Mouse (Mus musculus) limb, embryonic 14.5 days (tissue): ENCODE measurements around the gene Fer. TPM values are rescaled to one million over a fixed set of nuclear protein-coding genes. Genes with fewer than 3 reads are reported as not detected.

Experiments
- ATAC-seq: fragments of 200-750 bp; cut with Nextera tagmentation; 2 replicates; pipeline ENCODE4 v1.8.0; 2017; ENCODE audit warnings: low read depth, moderate number of reproducible peaks, moderate TSS enrichment; ENCODE audit not compliant: low FRiP score
- DNase-seq: peaks from one replicate; pipeline ENCODE4 v3.0.0-alpha.2; 2015; ENCODE audit warnings: low spot score
- H3K27ac ChIP-seq: fragments of 300-500 bp; sonication (generic); replicated peaks from 2 replicates; pipeline ENCODE4 v1.5.1; 2014; ENCODE audit warnings: low read depth, mild to moderate bottlenecking, low read length, moderate library complexity, mixed read lengths
- H3K27me3 ChIP-seq: fragments of 300-500 bp; sonication (generic); 2 replicates; pipeline ENCODE4 v1.6.1; 2014; ENCODE audit warnings: low read length, mixed read lengths; ENCODE audit not compliant: control insufficient read depth, insufficient read depth
- H3K36me3 ChIP-seq: fragments of 300-500 bp; sonication (generic); 2 replicates; pipeline ENCODE4 v1.6.1; 2014; ENCODE audit warnings: mild to moderate bottlenecking, low read length, moderate library complexity, mixed read lengths; ENCODE audit not compliant: control insufficient read depth, insufficient read depth
- H3K4me1 ChIP-seq: fragments of 300-500 bp; sonication (generic); 2 replicates; pipeline ENCODE4 v1.6.1; 2014; ENCODE audit warnings: antibody characterized with exemption, low read length, mixed read lengths; ENCODE audit not compliant: control insufficient read depth, insufficient read depth
- H3K4me2 ChIP-seq: fragments of 300-500 bp; sonication (generic); replicated peaks from 2 replicates; pipeline ENCODE4 v1.6.1; 2014; ENCODE audit warnings: low read depth, mild to moderate bottlenecking, low read length, moderate library complexity; ENCODE audit not compliant: severe bottlenecking
- H3K4me3 ChIP-seq: fragments of 300-500 bp; sonication (generic); replicated peaks from 2 replicates; pipeline ENCODE4 v1.5.1; 2014; ENCODE audit warnings: low read length
- H3K9ac ChIP-seq: fragments of 300-500 bp; sonication (generic); 2 replicates; pipeline ENCODE4 v1.6.1; 2014; ENCODE audit warnings: mild to moderate bottlenecking, low read depth, low read length, moderate library complexity; ENCODE audit not compliant: severe bottlenecking
- H3K9me3 ChIP-seq: fragments of 300-500 bp; sonication (generic); 2 replicates; pipeline ENCODE4 v1.6.1; 2016; ENCODE audit warnings: low read length; ENCODE audit not compliant: control insufficient read depth
- POLR2A ChIP-seq: fragments of 200-500 bp; IDR thresholded peaks from 2 replicates; pipeline ENCODE4 v1.8.0; 2012; ENCODE audit warnings: inconsistent platforms, mild to moderate bottlenecking, moderate library complexity, borderline replicate concordance; ENCODE audit not compliant: insufficient read depth, insufficient read length; ENCODE audit errors: extremely low read depth
- WGBS: fragments of 180-500 bp; shearing (Covaris S2); extraction: QIAGEN DNeasy Blood & Tissue Kit; methylation state at CpG from one replicate; pipeline ENCODE4 v1.1.7; 2014; 5-methylcytosine and 5-hydroxymethylcytosine counted together
- polyA plus RNA-seq, 2 experiments: library from polyadenylated mRNA; depleted of rRNA in 1 of 2; stranded (reverse) in 1 of 2; unstranded in 1 of 2; fragments of >200 nt; fragmentation: Nextera tagmentation in 1 of 2; extraction: Ambion mirVana in 1 of 2; gene quantifications; 2 replicates each; pipeline versions ENCODE4 v1.2.1 to v1.2.3; 2012 to 2014

Gene Fer
- polyA plus RNA-seq, 2 experiments: 11.1 to 34.7 TPM

DNA sequence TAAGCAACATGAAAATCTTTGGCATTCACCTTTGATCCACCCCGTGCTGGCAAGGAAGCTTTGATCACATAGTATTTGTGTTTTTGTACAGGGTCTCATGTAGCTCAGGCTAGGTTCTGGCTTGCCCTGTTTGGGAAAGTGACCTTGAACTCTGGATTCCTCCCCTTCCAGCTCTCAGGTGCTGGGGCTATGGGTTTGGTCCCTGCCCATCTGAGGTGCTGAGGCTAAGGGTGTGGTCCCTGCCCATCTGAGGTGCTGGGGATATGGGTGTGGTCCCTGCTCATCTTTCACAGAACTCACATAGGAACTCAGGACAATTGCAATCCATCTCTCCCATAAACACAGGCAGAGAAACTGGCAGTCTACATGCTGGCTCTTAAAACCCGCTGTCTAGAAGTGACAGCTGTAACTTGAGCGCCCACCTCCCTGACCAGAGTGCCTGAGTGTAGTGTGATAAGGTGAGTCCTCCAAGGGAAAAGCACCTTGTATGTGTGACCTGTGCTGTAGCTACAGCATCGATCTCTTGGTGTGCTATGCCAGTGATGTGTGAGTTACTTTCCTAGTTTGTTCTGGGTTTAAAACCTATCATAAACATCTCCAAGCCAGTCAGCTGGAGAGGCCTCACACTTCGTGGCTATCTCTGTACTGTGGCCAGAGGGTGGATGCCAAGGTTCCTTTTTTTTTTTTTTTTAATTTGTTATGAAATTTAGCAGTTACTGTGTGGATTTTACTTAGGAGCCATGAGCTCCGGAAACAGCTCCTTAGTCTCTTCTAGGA lies 236.7 kb downstream of the Fer start:
- Histone ChIP-seq H3K4me1 (0 out of 2 replicates have a peak, but pooled peaks cover 2% of the 10 kb centered on the region), H3K27me3 (no peaks in the 10 kb centered on the region), H3K4me3 (no peak overlapping the region), H3K9me3 (no peaks in the 10 kb centered on the region), H3K4me2 (no peak overlapping the region), H3K27ac (no peak overlapping the region), H3K9ac (no peak overlapping the region), H3K36me3 (no peaks in the 10 kb centered on the region)
- no peak; the same call in 1 of the 2 replicates for ATAC-seq
- WGBS: 67% methylated on average over 6 of the region's 6 CpGs
- no peak for DNase-seq
- TF ChIP-seq POLR2A: no peak

DNA sequence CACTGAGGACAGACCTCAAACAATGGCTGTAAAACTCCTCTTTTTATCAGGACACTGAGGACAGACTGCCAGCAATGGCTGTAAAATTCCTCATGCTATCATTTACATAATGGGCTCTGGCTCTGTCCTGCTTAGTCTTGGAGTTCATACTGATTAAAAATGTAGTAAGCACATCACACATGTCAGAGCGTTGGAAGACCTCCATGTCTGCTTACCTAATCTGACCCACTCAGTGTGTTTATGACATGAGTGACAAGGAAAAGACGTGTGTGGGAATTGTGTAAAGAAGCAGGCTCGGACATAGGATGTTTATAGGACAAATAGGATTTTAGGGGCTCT lies 237.3 kb downstream of the Fer start:
- no peak overlapping the region for H3K4me2 ChIP-seq
- no peaks in the 10 kb centered on the region for H3K9me3 ChIP-seq
- no peaks in the 10 kb centered on the region for H3K27me3 ChIP-seq
- no peak for TF ChIP-seq POLR2A
- H3K4me1 ChIP-seq: 0 out of 2 replicates have a peak, but pooled peaks cover 2% of the 10 kb centered on the region
- no peak overlapping the region for H3K27ac ChIP-seq
- no peak overlapping the region for H3K4me3 ChIP-seq
- 56% methylated on average over 3 of the region's 3 CpGs for WGBS
- ATAC-seq: no peak
- no peak overlapping the region for H3K9ac ChIP-seq
- DNase-seq: no peak
- no peaks in the 10 kb centered on the region for H3K36me3 ChIP-seq

DNA sequence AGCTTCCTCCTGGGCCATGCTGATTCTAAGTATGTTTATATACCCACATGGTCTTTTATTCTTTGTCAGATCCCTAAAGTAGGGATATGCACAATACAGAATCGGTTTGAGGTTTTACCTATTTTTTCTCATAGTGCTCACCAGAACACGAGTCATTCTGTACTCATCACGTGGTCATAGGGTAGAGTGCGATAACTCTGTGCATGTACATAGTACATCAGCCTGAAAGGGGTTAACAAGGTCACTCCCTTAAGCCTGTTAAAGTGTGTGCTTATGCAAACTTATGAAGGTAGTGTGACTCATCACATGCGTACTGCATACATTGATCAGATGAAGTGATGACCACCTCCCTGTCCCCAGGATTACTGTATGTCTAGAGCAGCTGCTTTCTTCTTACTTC lies 245.9 kb downstream of the Fer start:
- no peaks in the 10 kb centered on the region for H3K4me1 ChIP-seq
- no peaks in the 10 kb centered on the region for H3K27me3 ChIP-seq
- no peak overlapping the region for H3K4me2 ChIP-seq
- no peak overlapping the region for H3K27ac ChIP-seq
- DNase-seq (no peak), ATAC-seq (no peak)
- TF ChIP-seq POLR2A: no peak
- no peaks in the 10 kb centered on the region for H3K36me3 ChIP-seq
- H3K9me3 ChIP-seq: no peaks in the 10 kb centered on the region
- no peak overlapping the region for H3K4me3 ChIP-seq
- H3K9ac ChIP-seq: no peak overlapping the region
- WGBS: 92% methylated on average over 5 of the region's 5 CpGs

DNA sequence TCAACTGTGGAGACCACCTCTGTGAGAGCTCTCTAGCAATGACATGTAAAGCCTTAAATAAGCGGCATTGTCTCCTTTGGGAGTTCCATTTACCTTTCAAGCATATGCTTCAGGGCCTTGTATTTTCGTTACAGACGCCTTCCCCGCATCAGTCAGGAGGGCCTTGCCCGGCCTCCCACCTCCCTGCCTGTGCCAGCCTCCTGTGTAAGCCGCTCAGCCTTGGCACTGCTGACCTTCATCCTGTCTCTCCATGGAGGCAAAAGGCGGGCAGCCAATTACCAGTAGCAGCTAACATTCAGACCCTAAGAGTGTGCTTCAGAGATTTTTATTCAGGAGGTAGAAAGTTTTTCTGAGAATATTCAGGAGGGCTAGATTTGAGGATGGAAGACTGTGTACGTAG lies 247.0 kb downstream of the Fer start:
- H3K27me3 ChIP-seq: no peaks in the 10 kb centered on the region
- H3K9me3 ChIP-seq: no peaks in the 10 kb centered on the region
- ATAC-seq (no peak), DNase-seq (no peak)
- H3K4me1 ChIP-seq: no peaks in the 10 kb centered on the region
- TF ChIP-seq POLR2A: no peak
- 89% methylated on average over 8 of the region's 8 CpGs for WGBS
- H3K4me3 ChIP-seq: no peak overlapping the region
- H3K9ac ChIP-seq: no peak overlapping the region
- no peaks in the 10 kb centered on the region for H3K36me3 ChIP-seq
- H3K27ac ChIP-seq: no peak overlapping the region
- H3K4me2 ChIP-seq: no peak overlapping the region

DNA sequence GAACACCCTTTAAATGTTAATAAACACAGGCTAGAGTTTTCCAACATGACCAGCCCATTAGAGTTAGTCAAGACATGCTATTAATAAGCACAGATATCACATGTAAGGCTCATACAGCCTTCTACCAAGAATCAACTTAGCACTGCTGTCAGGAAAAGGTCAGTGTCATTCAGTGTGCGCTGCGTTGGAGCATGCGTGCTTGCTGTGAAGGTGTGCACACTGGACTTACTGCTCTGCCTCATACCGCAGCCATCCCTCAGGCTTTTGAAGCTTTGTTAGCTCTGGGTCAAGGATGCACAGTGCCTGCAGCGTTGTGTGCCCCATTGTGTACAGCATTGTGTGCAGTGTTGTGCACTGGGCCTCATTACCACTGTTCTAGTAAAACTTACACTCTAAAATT lies 250.8 kb downstream of the Fer start:
- DNase-seq (no peak), ATAC-seq (no peak)
- no peak overlapping the region for H3K27ac ChIP-seq
- no peaks in the 10 kb centered on the region for H3K9me3 ChIP-seq
- no peak for TF ChIP-seq POLR2A
- H3K4me1 ChIP-seq: no peaks in the 10 kb centered on the region
- no peak overlapping the region for H3K4me2 ChIP-seq
- no peaks in the 10 kb centered on the region for H3K27me3 ChIP-seq
- no peak overlapping the region for H3K4me3 ChIP-seq
- no peaks in the 10 kb centered on the region for H3K36me3 ChIP-seq
- WGBS: 89% methylated on average over 5 of the region's 5 CpGs
- H3K9ac ChIP-seq: no peak overlapping the region
